Mouse (Mus musculus): ENCODE results near the gene Ubxn2a. TPM values are rescaled to one million over a fixed set of nuclear protein-coding genes. Genes with fewer than 3 reads are reported as not detected.

Gene Ubxn2a
- polyA plus RNA-seq, 1 experiment from 2014 or later = 22.0 TPM

DNA sequence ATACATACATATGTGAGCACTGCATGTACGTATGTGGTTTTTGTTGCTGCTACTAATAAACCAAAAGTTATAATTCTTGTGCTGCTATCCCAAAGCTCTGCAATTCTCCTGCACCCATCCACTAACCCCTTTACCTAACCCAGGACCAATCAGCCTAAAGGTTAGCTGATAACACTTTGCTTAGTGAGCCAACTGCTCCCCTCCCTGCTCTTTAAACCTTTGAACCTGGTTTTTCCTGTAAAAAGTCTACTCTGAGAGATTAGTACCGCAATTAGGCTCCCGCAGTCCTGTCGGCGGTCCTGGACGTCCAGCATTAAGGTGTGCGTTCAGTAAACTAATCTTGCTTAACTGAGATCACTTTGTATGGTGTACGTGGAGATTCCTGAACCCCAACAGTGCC, 31.9 kb downstream of the Ubxn2a start:
- 77% methylated on average over 8 of the region's 8 CpGs for WGBS

DNA sequence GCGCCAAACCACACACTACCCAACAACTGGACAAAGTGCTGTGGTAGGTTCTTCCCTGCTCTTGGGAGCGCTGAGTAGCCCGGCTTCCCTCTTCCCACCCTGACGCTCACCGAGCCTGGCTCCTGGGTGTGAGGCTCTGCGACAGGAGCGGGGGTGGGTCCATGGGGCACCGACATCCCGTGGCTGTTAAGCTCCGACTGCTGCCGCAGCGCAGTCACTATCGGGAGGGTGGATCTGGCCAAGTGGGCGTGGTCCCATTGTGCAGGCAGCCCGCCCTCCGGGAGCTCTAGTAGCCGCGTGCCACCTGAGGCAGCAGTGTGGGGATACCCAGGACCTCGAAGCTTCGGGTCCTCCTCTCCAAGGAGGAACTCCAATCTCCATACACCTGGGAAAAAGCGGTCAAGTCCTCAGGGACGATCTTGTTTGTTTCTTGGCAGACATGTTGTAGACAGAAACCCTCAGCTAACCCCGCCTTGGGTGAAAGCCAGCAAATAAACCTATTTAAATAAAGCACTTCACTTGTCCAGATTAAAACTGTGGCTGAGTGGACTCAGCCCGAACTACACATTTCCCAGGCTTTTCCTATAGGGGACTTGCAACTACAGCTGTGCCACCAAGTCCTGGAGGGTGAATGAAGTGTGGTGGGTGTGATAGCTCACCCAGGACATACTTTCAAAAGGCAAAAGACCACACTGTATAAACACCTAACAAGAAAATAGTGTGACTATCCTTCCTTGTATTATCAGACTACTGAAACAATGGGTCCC, 33.2 kb downstream of the Ubxn2a start, which contains the start of gene Mfsd2b:
Mfsd2b (minus strand) TSS at position 199 of the 767 bp plus-strand sequence.
- Histone ChIP-seq H3K4me3 (peak within 1 kb of the TSS; percentile 42), H3K9ac (peak within 1 kb of the TSS; percentile 69), H3K4me1 (peaks cover 11% of the 10 kb centered on the region), H3K9me3 (no peaks in the 10 kb centered on the region), H3K36me3 (peaks cover 6% of the 10 kb centered on the region), H3K27ac (no peak within 1 kb of the TSS; the same call in 1 of the 2 replicates), H3K4me2 (peak within 1 kb of the TSS; percentile 88), H3K27me3 (0 out of 2 replicates have a peak, but pooled peaks cover 6% of the 10 kb centered on the region)
- peak; percentile 76 for ATAC-seq (ENCODE audit: insufficient number of reproducible peaks, insufficient read depth, low FRiP score, low TSS enrichment, low read depth)
- 5% methylated on average over 24 of the region's 24 CpGs for WGBS

More for the DNA sequence above, 31.9 kb downstream of the Ubxn2a start:
- peaks cover 11% of the 10 kb centered on the region for H3K4me1 ChIP-seq
- no peak overlapping the region for H3K4me2 ChIP-seq
- no peak for ATAC-seq (ENCODE audit: insufficient number of reproducible peaks, insufficient read depth, low FRiP score, low TSS enrichment, low read depth)
- H3K27ac ChIP-seq = no peak overlapping the region
- H3K27me3 ChIP-seq = 0 out of 2 replicates have a peak, but pooled peaks cover 6% of the 10 kb centered on the region
- H3K36me3 ChIP-seq = peaks cover 9% of the 10 kb centered on the region
- H3K4me3 ChIP-seq = no peak overlapping the region
- H3K9me3 ChIP-seq = no peaks in the 10 kb centered on the region
- no peak overlapping the region for H3K9ac ChIP-seq

DNA sequence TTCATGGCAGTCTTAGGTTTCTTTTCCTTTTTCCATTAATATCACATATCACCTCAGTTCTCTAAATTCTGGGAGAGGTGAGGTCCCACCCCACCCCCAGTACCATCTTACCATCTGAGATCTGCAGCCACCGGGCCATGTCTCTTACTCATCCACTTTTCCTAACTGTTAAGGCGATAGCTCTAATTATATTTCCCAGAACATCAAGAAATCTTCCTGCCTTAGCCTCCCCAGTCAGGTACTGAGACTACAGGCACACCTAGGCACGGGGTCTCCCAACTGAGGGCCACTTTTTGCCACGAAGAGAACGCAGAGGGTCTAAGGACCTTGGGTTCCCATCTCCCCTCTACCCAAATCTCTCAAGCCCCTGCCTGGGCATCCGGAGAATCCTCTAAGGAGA, 34.0 kb downstream of the Ubxn2a start:
- H3K4me2 ChIP-seq = peak overlapping the region; percentile 88
- no peak overlapping the region for H3K27ac ChIP-seq
- peaks cover 11% of the 10 kb centered on the region for H3K4me1 ChIP-seq
- no peak overlapping the region; the same call in 1 of the 2 replicates for H3K9ac ChIP-seq
- ATAC-seq (ENCODE audit: insufficient number of reproducible peaks, insufficient read depth, low FRiP score, low TSS enrichment, low read depth) = no peak
- H3K4me3 ChIP-seq = peak overlapping the region; percentile 42
- H3K36me3 ChIP-seq = no peaks in the 10 kb centered on the region
- no peaks in the 10 kb centered on the region for H3K9me3 ChIP-seq
- 0 out of 2 replicates have a peak, but pooled peaks cover 6% of the 10 kb centered on the region for H3K27me3 ChIP-seq
- WGBS = 70% methylated on average over 6 of the region's 6 CpGs

DNA sequence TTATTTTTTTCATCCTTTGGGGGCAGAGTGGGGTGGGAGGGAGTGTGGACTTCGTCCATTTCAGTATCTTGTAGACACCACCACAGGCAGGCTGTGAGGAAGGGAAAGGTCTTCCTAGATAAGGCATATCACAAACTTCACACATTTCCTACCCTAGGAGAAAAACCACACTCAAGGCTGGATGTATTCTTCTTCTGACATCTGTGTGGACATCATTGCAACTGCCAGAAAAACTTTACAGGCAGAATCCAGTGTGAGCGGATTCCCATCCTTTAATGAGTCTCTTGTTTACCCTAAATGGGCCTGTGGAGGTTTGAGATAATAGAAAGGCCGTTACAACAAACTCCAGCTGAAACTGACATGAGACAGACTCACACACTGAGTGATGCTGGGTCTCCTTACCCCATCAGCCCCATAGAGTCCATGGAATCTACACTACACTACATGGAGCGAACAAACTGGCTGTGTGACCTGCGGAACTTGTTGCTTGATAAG, 34.5 kb downstream of the Ubxn2a start:
- Histone ChIP-seq H3K4me3 (no peak overlapping the region), H3K9ac (no peak overlapping the region), H3K4me2 (no peak overlapping the region), H3K27me3 (0 out of 2 replicates have a peak, but pooled peaks cover 6% of the 10 kb centered on the region), H3K36me3 (no peaks in the 10 kb centered on the region), H3K27ac (no peak overlapping the region), H3K4me1 (peaks cover 11% of the 10 kb centered on the region), H3K9me3 (no peaks in the 10 kb centered on the region)
- ATAC-seq (ENCODE audit: insufficient number of reproducible peaks, insufficient read depth, low FRiP score, low TSS enrichment, low read depth) = no peak
- WGBS = 85% methylated on average over 5 of the region's 5 CpGs

DNA sequence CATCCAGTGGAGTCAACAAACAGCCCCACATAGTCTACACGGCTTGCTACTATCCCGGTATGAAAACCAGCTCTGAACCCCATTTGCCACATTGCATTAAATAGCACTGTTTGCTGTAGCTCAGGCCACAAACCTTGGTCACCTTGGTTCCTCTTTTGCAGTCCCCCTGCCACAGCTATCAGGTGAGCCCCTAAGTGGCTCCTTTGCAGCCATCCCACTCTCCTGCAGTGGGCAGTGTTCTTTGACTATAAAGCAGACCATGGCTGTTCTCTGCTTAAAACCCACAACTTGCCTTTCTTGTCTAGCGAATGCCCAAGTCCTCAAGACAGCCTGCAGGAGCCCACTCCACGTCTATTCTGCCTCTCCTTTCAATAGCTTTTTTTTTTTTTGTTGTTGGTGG, 35.2 kb downstream of the Ubxn2a start:
- ATAC-seq (ENCODE audit: insufficient number of reproducible peaks, insufficient read depth, low FRiP score, low TSS enrichment, low read depth) = no peak

DNA sequence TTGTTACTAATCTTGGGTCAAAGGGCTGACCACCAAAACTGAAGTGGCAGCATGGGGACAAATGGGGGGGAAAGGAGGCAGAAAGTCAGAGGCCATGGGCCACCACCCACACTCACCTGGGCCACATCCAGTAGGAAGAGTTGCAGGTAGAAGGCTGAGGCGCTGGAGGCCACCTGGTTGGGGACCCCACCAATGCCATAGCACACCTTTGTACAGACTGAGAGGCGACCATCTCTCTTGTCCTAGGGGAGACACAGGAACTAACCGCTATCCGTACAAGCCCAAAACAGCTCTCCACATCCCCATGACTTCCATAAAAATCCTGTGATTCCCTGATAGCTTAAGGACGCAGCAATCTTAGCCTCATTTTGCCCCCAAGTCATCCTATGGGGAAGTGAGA, 36.2 kb downstream of the Ubxn2a start:
- H3K9me3 ChIP-seq = no peaks in the 10 kb centered on the region
- WGBS = 87% methylated on average over 5 of the region's 5 CpGs
- H3K4me1 ChIP-seq = peaks cover 11% of the 10 kb centered on the region
- no peak overlapping the region for H3K4me2 ChIP-seq
- H3K27me3 ChIP-seq = 0 out of 2 replicates have a peak, but pooled peaks cover 6% of the 10 kb centered on the region
- H3K4me3 ChIP-seq = no peak overlapping the region
- H3K36me3 ChIP-seq = no peaks in the 10 kb centered on the region
- no peak overlapping the region for H3K27ac ChIP-seq
- H3K9ac ChIP-seq = no peak overlapping the region
- ATAC-seq (ENCODE audit: insufficient number of reproducible peaks, insufficient read depth, low FRiP score, low TSS enrichment, low read depth) = no peak

More for the DNA sequence above, 35.2 kb downstream of the Ubxn2a start:
- Histone ChIP-seq H3K9me3 (no peaks in the 10 kb centered on the region), H3K27ac (no peak overlapping the region), H3K4me3 (no peak overlapping the region), H3K4me1 (peaks cover 11% of the 10 kb centered on the region), H3K9ac (no peak overlapping the region), H3K36me3 (no peaks in the 10 kb centered on the region), H3K4me2 (no peak overlapping the region), H3K27me3 (0 out of 2 replicates have a peak, but pooled peaks cover 6% of the 10 kb centered on the region)
- 56% methylated on average over 4 of the region's 4 CpGs for WGBS

DNA sequence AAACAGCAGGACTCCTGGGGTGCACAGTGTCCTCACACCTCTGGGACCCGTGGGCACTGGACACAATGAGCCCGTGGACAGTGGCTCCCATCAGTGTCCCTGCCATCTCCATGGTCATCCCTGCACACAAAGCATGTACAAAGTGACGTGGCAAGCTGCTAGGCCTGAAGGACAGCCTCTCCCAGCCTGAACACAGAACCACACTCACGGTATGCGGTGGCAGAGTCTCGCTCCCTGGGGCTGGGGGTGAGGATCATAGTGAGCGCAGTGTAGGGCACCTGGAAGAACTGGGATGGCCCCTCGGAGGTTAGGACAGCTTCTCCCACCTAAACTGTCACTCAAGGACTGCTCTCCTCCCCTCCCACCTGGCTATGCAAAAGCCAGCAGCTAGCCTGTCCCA, 38.6 kb downstream of the Ubxn2a start:
- 77% methylated on average over 8 of the region's 8 CpGs for WGBS

DNA sequence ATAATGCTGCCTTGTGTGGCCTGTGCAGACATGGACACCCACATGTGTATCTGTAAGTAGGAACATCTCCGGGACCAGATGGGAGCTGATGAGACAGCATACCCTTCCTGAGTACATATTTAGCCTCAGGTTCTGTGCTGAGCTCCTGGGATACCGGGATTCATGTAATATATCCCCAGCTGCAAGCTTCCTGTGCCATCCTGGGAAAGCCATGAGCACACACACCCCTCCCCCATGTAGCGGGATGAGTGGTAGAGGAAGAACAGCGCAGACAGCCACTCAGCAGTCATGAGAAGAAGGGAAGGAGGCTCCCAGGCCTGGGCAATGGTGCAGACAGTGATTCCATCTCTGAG, 43.2 kb downstream of the Ubxn2a start:
- ATAC-seq (ENCODE audit: insufficient number of reproducible peaks, insufficient read depth, low FRiP score, low TSS enrichment, low read depth) = no peak
- Histone ChIP-seq H3K4me3 (no peak overlapping the region), H3K27me3 (no peaks in the 10 kb centered on the region), H3K4me2 (no peak overlapping the region), H3K4me1 (peaks cover 16% of the 10 kb centered on the region), H3K36me3 (no peaks in the 10 kb centered on the region), H3K27ac (peak overlapping the region; percentile 77), H3K9ac (0 out of 2 replicates have a peak overlapping the region, but pooled peaks have one; percentile 28), H3K9me3 (no peaks in the 10 kb centered on the region)
- WGBS = 57% methylated on average over 4 of the region's 4 CpGs

More for the DNA sequence above, 38.6 kb downstream of the Ubxn2a start:
- no peak overlapping the region for H3K9ac ChIP-seq
- peaks cover 11% of the 10 kb centered on the region for H3K4me1 ChIP-seq
- H3K4me2 ChIP-seq = no peak overlapping the region
- no peak overlapping the region for H3K27ac ChIP-seq
- H3K36me3 ChIP-seq = no peaks in the 10 kb centered on the region
- H3K9me3 ChIP-seq = no peaks in the 10 kb centered on the region
- ATAC-seq (ENCODE audit: insufficient number of reproducible peaks, insufficient read depth, low FRiP score, low TSS enrichment, low read depth) = no peak
- H3K27me3 ChIP-seq = 0 out of 2 replicates have a peak, but pooled peaks cover 6% of the 10 kb centered on the region
- no peak overlapping the region for H3K4me3 ChIP-seq

DNA sequence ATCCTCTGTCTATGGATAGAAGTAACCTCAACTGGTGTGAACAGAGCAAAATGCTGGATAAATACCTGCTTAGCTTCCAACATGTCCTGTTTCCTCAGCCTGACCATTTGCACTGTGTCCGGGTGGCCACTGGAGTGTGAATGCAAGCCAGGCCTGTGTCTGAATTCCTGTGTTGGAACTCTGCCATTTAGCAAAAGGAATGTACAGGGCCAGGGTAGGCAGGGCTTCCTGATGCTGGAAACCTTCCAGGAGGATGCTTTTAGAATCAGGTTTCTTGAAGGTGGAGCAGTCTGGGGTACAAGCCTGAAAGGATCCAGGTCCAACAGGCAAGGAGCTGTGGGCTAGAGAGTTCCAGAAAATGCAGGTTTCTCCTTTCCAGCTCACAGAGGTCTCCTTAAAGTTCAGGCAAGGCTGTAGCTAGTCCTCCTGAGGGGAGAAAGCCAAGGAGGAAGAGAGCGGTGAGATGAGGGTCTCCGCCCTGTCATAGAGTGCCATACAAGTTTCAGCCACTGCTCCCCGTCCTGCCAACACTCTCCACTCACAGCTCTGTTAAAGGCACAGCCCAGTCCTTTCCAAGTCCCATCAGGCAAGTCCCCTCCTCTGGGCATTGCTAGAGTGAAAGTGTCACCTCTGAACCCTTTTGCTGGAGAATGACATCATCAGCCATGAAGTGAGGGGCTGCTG, 43.7 kb downstream of the Ubxn2a start:
- H3K9ac ChIP-seq = peak overlapping the region; percentile 28; the same call in 1 of the 2 replicates
- H3K27ac ChIP-seq = peak overlapping the region; percentile 77
- peak; percentile 56; the same call in 1 of the 2 replicates for ATAC-seq (ENCODE audit: insufficient number of reproducible peaks, insufficient read depth, low FRiP score, low TSS enrichment, low read depth)

DNA sequence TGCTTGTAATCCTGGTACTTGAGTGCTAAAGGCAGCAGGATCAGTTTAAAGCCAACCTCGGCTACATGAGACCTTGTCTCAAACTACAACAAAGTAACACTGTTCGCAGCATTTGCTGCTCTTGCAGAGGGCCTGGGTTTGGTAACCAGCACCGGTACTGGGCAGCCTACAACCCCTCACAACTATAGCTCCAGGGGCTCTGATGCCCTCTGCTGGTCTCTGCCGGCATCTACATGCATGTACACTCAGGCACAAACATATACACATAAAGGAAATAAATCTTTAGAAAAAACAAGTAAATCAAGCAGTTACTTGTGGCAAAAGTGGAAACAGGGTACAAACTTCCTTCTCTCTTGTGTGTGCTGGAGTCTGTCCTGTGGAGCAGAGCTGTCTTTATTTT, 44.8 kb downstream of the Ubxn2a start:
- peaks cover 16% of the 10 kb centered on the region for H3K4me1 ChIP-seq
- ATAC-seq (ENCODE audit: insufficient number of reproducible peaks, insufficient read depth, low FRiP score, low TSS enrichment, low read depth) = no peak
- no peaks in the 10 kb centered on the region for H3K9me3 ChIP-seq
- WGBS = 90% methylated on average over 4 of the region's 4 CpGs
- no peak overlapping the region; the same call in 1 of the 2 replicates for H3K27ac ChIP-seq
- no peaks in the 10 kb centered on the region for H3K27me3 ChIP-seq
- H3K9ac ChIP-seq = no peak overlapping the region
- H3K36me3 ChIP-seq = peaks cover 3% of the 10 kb centered on the region; the same call in 1 of the 2 replicates
- H3K4me3 ChIP-seq = no peak overlapping the region
- H3K4me2 ChIP-seq = no peak overlapping the region

More for the DNA sequence above, 43.7 kb downstream of the Ubxn2a start:
- Histone ChIP-seq H3K4me3 (no peak overlapping the region), H3K4me2 (no peak overlapping the region), H3K27me3 (no peaks in the 10 kb centered on the region), H3K36me3 (no peaks in the 10 kb centered on the region), H3K9me3 (no peaks in the 10 kb centered on the region), H3K4me1 (peaks cover 16% of the 10 kb centered on the region)
- WGBS = 43% methylated on average over 4 of the region's 4 CpGs

DNA sequence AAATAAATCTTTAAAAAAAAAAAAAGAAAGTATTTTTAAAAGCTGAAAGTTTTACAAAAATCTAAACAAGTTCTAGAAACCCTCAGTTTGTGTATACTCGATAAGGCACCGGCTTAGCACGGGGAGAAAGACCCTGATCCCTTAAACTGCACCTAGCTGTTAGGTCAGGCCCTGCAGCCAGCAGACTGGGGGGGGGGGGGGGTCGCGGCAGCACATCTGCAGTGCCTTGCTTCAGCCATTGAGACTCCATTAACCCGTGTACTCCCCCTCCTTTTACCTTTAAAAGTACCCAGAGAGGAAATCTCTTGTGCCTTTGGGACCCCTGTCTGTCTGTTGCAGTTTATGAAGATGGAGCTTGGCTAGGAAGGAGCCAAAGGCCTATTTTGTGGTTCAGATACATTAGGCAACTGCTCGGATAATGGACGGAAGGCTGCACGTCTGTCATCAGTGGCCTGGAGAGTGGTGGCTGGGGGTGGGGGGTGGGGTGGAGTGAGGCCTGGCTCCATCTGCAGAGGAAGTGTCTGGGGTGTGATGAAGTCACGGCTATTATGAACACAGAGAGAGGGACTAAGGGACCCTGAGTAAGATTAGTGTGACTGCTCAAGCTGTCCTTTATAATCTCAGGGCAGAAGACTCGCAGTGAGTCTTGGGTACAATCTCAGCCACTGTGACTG, 48.1 kb downstream of the Ubxn2a start:
- no peak overlapping the region for H3K4me2 ChIP-seq
- H3K4me1 ChIP-seq = peaks cover 13% of the 10 kb centered on the region
- peak overlapping the region; percentile 28; the same call in 1 of the 2 replicates for H3K27ac ChIP-seq
- no peaks in the 10 kb centered on the region for H3K27me3 ChIP-seq
- H3K9me3 ChIP-seq = no peaks in the 10 kb centered on the region
- H3K36me3 ChIP-seq = peaks cover 27% of the 10 kb centered on the region
- WGBS = 42% methylated on average over 11 of the region's 11 CpGs
- no peak for ATAC-seq (ENCODE audit: insufficient number of reproducible peaks, insufficient read depth, low FRiP score, low TSS enrichment, low read depth)
- H3K9ac ChIP-seq = no peak overlapping the region
- no peak overlapping the region for H3K4me3 ChIP-seq

All from embryonic facial prominence, embryonic 13.5 days (tissue).